Mouse (Mus musculus) urinary bladder, postnatal 36 days (tissue): ENCODE measurements at regions not wholly inside any gene's neighbourhood (a gene's known extent, or its start where the extent isn't known, plus 50 kb on each side); places are given as distances from the start of the nearest gene placed in this dataset.
"Not testable (repeated sequence)": the region's sequence is repeated elsewhere in the genome, so short reads cannot be mapped to it uniquely, and the experiment has no call there.

Experiments used
- DNase-seq, 2 experiments: peaks; one replicate each; pipeline ENCODE4 v3.0.0; 2022; ENCODE audit warnings: low spot score in 2 of 2, mixed read lengths in 1 of 2

- DNase-seq, result no peak
Measured at GRCm38 (mm10) chr3:124156255-124156654, 164.4 kb upstream of the Tram1l1 start.

- no peak for DNase-seq
Measured at GRCm38 (mm10) chr3:124157858-124158655, 162.6 kb upstream of the Tram1l1 start.

GRCm38 (mm10) chr3:124193331-124193730, 127.3 kb upstream of the Tram1l1 start:
- not testable (repeated sequence) for DNase-seq

DNA sequence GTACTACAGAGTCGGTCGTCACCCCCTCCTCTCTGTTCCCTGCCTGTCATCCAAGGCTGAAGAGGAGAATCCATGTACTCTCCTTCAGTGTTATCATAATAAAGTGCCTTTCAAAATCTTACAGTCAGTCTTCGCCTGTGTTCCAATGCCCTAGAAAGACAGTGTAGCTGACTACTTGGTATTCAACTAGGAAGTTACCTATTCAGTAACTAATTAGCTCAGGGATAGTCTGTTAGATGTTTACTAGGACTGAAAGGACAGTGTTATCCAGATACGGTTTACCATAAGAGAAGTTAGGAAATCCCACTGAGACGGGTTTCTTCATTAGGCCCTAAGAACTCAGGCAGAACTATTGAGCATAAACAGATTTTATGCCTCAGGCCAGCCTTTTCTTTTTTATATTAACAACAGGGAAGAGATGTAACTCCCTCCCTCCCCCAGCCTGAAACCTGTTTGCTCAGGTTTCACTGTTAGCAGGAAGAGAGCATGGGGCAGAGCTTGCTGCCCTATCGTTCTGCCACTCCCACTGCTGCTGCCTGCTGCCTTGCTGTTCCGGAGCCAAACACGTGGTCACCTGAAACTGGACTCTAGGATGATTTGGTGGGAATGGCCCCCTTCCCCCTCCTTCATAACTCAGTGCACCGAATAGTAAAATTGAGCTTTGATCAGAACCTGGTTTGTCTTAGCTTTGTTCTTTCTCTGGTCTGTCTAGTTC, 120.3 kb upstream of the Tram1l1 start:
- DNase-seq, result not testable (repeated sequence)

- no peak for DNase-seq
Measured at GRCm38 (mm10) chr3:124217131-124217530, 103.5 kb upstream of the Tram1l1 start.

GRCm38 (mm10) chr3:124225982-124226381, 94.7 kb upstream of the Tram1l1 start:
- no peak for DNase-seq

DNA sequence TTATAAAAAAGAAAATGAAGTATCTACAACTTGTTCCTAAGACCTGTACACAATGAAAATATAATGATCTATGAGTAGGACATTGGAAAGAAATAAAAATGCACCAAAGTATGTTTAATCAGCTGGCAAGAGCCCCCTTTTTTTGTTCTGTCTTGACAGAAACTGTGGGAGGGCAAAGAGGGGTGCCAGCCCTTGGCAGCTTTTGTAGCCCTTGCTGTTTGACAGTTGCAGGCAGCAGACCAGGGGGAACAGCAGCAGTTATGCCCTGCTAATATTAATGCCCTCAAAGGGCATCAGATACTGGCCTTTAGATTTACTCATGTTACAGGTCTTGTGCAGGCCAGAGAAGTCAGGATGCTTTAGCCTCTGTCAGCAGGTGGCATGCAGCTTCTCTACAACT, 93.0 kb upstream of the Tram1l1 start:
- no peak for DNase-seq

GRCm38 (mm10) chr3:124240936-124241733, 79.5 kb upstream of the Tram1l1 start:
- no peak for DNase-seq

DNA sequence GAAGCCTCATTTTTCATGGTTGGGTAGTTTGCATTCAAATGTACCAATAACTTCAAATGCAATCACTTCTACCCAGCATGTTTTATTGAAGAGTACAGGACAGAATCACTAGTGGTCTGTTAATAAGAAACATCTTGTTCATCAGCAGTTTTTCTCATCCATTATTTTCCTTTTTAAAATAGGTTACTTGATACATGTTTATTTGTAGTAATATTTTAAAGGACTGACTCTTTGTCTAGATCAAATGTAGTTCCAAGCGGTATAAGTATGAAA, 79.0 kb upstream of the Tram1l1 start:
- no peak for DNase-seq

DNA sequence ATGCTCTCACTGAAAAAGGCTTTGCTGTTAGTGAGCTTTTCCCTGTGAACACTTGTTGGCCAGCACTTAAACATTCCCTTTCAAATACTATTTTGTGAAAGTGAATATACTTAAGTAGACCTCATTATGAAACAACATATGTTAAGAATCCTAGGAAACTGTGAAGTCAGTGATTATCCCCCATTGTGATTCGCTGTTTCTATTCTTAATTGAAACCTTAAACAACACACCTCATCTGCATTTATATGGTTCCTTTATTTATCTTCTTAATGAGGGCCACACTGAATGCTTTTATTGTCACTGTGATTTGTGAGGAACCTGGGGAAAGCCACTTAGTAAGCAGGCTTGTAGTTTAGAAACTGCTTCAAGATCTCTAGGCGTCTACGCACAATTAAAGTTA, 58.5 kb upstream of the Tram1l1 start:
- DNase-seq, result no peak

DNA sequence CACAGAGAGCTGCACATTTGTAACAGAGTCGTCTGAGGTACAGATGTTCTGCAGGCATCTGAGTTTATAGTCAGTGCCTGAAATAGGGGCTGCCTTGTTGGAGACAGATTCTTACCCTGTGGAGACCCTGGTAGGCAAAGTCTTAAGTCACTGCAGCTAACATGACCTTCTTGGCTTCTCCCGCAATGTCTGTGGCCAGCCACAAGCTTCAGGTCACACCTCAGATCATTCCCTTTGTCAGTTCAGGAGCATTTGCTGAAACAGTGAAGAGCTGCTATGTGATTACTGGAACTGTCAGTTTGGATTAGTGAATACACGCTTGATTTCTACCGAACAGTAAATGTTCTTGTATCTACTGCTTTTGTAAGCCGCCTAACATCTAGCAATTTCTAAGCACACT, 53.8 kb upstream of the Tram1l1 start:
- no peak for DNase-seq

DNA sequence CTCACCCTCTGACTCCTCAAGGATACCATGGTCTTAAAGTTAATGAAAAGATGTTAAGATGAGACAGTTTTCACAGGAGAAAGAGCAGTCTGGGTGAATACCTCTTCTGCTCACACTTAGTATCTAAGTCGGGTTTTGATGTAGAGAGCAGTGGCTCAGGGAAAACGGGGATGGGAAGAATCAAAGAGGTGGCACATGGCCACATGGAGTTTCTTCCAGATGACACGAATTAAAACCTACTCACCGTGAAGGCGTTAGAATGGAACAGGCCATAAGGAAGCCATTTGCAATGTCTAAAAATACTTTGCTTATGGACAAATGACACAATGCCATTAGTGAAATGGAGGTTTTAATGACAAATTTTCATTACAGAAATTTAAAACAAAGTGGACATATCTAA, 50.1 kb upstream of the Tram1l1 start:
- DNase-seq, result no peak
